Mouse (Mus musculus): ENCODE measurements at regions not wholly inside any gene's neighbourhood (a gene's known extent, or its start where the extent isn't known, plus 50 kb on each side); places are given as distances from the start of the nearest gene placed in this dataset.
A peak's percentile ranks its signal among the peaks of the same experiment; 100 is the strongest.

DNA sequence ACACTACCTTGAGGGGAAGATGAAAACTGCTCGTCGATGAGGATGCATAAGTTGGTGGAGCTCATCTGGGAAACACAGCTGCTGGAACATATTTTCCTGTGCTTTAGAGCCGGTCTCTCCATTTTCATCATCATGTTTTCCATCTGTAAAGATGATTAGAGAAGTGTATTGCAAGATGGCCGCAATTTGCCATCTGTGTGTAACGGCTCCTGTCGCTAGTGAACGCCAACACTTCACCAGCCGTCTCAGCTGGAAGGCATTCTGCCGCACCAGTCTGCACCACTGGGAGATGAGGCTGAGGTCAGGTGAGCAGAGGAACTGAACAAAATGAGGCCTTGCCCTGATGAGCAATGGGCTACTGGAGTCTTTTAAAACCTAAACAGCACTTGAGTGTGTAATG lies 57.4 kb downstream of the Gm21962 start:
- DNase-seq (ENCODE audit: low read depth, low spot score), result no peak

- no peak for DNase-seq (ENCODE audit: low read depth, low spot score)
Observed at GRCm38 (mm10) chr3:137729421-137729820, 58.1 kb downstream of the Gm21962 start.

GRCm38 (mm10) chr3:137737222-137737800 lies 66.0 kb downstream of the Gm21962 start:
- DNase-seq (ENCODE audit: low read depth, low spot score), result peak; percentile 30

- no peak for DNase-seq (ENCODE audit: low read depth, low spot score)
Observed at GRCm38 (mm10) chr3:137741528-137741927, 70.2 kb downstream of the Gm21962 start.

- no peak for DNase-seq (ENCODE audit: low read depth, low spot score)
Observed at GRCm38 (mm10) chr3:137742119-137742518, 70.8 kb downstream of the Gm21962 start.

GRCm38 (mm10) chr3:137751732-137752260 lies 80.5 kb downstream of the Gm21962 start:
- no peak for DNase-seq (ENCODE audit: low read depth, low spot score)

- peak; percentile 90 for DNase-seq (ENCODE audit: low read depth, low spot score)
Observed at GRCm38 (mm10) chr3:137752447-137753256, 81.3 kb downstream of the Gm21962 start.

- DNase-seq (ENCODE audit: low read depth, low spot score), result no peak
Observed at GRCm38 (mm10) chr3:137753257-137753654, 81.9 kb downstream of the Gm21962 start.

DNA sequence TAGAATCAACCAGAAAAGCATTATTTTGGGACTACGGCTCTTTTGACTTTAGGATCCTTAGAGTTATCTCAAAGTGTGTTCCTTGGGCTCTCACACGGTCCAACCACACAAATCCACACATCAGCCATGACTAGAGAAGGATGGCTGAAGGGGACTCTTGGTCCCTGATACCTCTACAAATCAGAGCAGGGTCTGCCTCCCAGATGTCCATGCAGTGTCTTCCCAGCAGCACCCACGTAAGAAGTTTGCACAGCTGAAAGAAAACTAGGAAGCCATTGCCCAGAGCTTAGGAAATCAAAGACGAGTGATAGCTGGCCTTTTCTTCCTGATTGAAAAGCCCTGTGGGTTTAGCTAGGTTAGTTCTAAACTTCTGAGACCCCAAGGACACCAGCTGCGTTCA lies 84.1 kb downstream of the Gm21962 start:
- DNase-seq (ENCODE audit: low read depth, low spot score), result no peak

GRCm38 (mm10) chr3:137762213-137762884 lies 91.0 kb downstream of the Gm21962 start:
- no peak for DNase-seq (ENCODE audit: low read depth, low spot score)

GRCm38 (mm10) chr3:137763406-137763805 lies 92.1 kb downstream of the Gm21962 start:
- DNase-seq (ENCODE audit: low read depth, low spot score), result no peak

DNA sequence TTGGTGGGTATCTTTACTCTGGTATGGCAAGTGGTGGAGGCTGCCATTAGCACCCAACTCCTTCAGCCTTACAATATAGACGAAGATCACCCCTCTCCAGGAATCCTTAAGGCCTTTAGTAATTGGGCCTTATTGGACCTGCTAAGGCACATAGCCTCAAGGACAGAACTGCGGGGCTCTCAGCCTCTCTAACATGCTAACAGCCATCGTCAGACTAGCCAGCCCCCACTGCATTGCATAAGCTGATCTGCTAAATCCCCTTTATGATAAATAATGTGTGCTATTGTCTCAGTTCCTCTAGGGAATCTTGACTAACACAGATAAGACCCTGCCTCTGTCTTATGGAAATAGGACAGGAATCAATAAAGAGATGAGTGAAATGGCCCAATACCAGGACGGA lies 95.7 kb upstream of the H2afz start:
- no peak for DNase-seq (ENCODE audit: low read depth, low spot score)

DNA sequence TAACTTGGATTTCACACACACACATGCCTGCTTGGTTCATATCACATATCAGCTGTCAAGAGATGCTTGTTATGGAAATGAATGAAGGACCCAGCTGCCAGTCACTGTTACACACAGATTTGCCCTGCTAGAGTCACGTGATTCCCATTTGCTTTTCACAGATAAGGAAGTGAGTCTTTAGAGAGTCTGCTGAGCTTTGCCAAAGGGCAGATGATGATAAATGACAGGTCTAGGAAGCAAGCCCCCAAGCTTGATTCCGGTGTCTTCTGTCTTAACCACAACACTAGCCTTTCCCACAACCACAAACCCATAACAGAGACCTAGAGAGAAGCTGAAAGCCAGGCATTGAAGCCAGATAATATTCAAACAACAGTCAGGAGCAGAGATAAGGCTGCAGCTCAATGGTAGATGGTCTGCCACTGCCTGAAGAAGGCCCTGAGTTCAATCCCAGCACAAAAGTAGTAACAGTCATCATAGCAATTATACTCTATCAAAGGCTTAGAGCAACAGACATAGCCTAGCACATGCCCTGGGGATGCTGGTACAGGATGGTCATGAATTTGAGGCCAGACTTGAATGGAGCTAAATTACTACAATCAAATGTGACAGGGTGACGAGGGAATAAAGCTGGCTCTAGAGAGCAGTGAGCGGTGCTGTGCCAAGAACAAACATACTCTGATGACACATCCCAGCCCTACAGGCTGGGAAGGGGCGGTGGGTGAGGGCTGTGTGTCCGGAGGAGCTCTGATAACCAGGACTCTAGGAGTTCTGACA lies 89.0 kb upstream of the H2afz start:
- no peak for DNase-seq (ENCODE audit: low read depth, low spot score)

DNA sequence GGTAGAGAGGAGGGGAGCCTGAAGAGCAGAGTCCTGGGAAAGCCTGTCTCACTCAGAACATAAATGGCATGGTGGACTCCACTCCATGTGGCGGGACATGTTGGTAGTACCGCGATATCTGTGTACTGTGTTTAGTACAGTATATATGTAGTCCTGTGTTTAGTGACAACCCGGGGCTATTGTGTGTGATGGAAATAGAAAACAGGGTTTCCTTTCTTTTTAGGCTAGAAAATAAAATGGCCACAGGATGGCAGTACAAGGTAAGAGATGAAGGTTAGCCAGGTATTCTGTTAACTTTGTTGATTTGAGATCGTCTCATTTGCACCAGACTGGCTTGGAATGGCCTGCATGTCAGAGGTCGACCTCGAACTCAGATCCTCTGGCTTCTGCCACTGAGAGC lies 86.2 kb upstream of the H2afz start:
- DNase-seq (ENCODE audit: low read depth, low spot score), result peak; percentile 25

GRCm38 (mm10) chr3:137780029-137780428 lies 84.3 kb upstream of the H2afz start:
- no peak for DNase-seq (ENCODE audit: low read depth, low spot score)

GRCm38 (mm10) chr3:137782836-137783235 lies 81.5 kb upstream of the H2afz start:
- DNase-seq (ENCODE audit: low read depth, low spot score), result no peak

DNA sequence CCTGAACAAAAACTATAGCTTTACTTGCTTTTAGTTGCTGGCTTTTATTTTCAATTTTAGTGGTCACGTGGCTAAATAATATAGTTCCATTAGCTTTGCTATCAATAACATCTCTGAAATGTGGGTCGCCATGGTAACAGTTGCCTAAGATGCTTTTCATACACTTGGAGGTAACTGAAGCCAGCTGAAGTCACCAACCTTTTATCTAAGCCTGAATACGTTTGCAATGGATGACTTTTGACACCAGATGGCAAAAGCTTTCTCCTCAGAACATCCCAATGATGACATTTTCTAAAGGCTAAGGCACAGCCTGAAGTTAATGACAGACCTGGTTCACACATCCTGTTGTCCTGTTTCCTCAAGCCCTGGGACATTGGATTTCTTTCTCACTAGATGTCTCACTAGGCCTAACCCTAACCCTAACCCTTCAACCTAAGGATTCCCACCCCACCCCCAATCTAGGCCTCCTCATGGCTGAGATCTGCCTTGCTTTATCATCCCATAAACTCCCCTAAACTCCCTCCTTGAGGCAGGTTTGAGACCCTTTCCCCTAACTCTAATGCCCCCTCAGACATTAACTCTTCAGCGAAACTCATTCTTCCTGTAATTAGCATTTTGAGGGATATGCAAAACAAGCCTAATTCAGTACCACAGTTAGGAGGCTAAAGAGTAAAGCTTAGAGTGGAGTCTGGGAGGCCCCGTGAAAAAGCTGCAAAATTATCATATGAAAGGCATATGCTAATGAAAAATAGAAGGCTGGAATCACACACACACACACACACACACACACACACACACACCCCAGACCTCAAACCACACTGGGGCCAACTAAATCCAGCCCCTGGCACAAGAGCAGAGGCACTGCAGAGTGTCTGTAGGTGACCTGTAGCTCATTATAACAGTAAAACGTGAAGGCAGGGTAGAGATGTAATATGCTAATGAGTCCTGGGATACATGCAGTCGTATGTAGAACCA lies 80.1 kb upstream of the H2afz start:
- DNase-seq (ENCODE audit: low read depth, low spot score), result peak; percentile 41

DNA sequence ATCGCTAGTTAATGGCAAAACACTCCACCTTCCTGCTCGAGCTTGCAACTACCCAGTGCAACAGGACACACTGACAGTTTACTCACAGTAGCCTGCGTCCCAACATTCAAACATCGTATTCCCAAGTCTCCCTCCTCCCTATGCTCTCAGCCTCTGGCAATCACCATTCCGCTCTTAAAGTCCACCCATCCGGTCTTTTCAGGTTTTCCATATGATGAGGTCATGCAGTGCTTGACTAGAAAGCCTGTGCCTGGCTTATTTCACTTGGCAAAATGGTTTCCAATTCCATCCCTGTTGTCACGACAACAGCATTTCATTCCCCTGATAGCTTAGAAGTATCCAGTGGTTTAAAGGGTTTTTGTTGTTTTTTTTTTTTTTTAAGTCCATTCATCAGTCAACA lies 79.1 kb upstream of the H2afz start:
- peak; percentile 53 for DNase-seq (ENCODE audit: low read depth, low spot score)

GRCm38 (mm10) chr3:137785871-137786270 lies 78.4 kb upstream of the H2afz start:
- DNase-seq (ENCODE audit: low read depth, low spot score), result no peak

DNA sequence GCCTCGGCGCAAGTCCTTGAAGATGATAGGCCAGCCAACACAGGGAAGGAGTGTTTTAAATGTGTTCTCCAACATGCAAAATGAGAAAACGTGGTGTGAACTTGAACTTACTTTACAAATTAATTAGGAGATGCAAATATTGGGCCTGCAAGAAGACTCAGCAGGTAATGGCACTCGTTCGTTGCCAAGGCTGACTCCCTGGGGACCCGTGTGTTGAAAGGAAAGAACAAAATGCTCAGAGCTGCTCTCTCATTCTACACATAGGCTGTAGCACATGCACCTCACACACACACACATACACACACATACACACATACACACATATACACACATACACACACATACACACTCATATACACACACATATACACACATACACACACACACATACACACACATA lies 74.6 kb upstream of the H2afz start:
- no peak for DNase-seq (ENCODE audit: low read depth, low spot score)

DNA sequence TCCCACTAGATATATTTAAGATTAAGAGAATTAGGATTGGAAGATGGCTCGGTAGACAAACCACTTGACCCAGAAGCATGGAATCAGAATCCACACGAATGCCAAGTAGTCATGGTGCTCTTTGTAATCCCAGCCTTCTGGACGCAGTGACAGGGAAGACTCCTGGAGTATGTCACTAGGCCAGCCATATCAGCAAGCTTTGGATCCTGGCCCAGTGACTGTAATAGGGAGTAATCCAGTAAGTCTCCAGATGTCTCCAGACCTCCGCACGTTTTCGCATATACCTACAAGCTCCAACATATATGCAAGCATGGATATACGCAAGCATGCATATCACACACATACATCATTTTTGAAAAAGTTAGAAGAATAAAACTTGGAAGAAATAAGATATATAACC lies 73.9 kb upstream of the H2afz start:
- DNase-seq (ENCODE audit: low read depth, low spot score), result no peak

Data from mesoderm, embryonic 11.5 days (tissue).